Mouse (Mus musculus) testis, postnatal 10 days (tissue): Measurements from ENCODE around the gene Kdelr2.
"Not testable (repeated sequence)": the region's sequence is repeated elsewhere in the genome, so short reads cannot be mapped to it uniquely, and the experiment has no call there.

Experiments used
- DNase-seq: peaks from one replicate; pipeline ENCODE4 v3.0.0; 2021; ENCODE audit warnings: low spot score

Kdelr2 gene

GRCm38 (mm10) chr5:143403221-143404147 lies at the start of gene Kdelr2:
TSS of gene Kdelr2 (plus strand) at chr5:143403838.
- DNase-seq, result peak; percentile 95

- DNase-seq, result no peak
Observed at GRCm38 (mm10) chr5:143356017-143356416, 47.6 kb upstream of the Kdelr2 start.

DNA sequence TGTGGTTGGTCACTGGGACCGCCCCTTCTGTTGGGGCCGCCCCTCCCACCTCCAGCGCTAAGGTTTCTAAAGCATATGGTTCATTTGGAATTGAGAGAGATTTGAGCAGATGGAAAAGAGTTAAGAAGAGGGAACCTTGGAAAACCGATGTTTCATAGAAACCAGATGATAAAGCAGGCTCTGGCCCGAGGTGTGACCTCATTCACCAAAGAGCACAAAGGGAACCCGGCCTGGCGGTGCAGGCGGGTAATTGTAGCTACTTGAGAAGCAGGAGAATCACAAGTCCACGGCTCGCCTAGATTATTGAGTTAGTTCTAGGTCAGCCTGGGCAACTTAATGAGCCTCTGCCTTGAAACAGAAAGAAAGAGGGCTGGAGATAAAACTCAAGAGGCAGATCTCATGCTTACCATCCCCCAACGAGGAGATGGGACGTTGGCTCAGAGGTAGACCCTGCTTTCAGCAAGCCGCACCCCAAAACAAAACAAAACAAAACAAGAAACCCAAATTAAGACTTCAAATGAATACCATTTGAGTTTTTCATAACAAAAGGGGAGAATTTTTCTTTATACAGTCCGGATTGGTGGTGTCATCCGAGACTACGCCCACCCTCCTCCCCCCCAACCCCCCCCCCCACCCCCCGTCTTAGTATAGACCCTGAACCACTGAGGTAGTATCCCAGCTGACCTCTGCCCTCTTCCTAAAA lies 46.8 kb upstream of the Kdelr2 start, which contains the start of gene Grid2ip:
Grid2ip (plus strand) TSS at position 653 of the 703 bp plus-strand sequence.
- no peak for DNase-seq

GRCm38 (mm10) chr5:143357564-143357963 lies 46.1 kb upstream of the Kdelr2 start:
- DNase-seq, result no peak

- no peak for DNase-seq
Observed at GRCm38 (mm10) chr5:143359263-143359662, 44.4 kb upstream of the Kdelr2 start.

DNA sequence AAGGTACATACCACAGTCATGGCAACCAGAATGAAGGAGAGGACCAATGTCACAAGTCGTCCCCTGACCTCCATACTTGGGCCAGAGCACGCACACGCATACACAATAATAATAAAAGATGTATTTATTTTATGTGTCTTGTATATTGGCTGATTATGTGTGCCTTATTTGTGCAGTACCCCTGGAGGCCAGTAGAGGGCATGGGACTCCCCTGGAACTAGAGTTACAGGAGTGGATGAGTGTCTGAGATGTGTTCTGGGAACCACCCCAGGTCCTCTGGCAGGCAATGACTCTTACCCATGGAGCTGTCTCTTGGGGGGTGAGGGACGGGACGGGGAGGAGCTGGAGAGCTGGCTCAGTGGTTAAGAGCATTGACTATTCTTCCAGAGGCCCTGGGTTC lies 43.6 kb upstream of the Kdelr2 start:
- DNase-seq, result no peak

DNA sequence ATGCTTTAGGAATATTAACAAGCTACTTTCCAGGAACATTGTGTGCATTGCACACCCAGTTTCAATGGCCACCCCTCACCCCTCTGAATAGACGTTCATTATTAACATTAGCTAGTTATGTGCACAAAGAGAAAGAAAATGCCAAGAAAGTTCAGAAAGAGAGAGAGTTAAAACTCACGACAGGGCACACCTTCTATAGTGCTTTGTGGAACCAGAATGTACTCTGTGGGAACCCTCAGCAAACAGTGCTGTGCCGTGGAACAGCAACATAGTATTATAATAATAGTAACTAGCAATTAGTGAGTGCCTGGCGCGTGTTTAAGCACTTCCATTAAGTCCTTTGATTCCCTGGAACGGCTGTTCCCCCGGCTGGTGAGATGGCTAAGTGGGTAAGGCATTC lies 42.2 kb upstream of the Kdelr2 start:
- DNase-seq, result no peak

GRCm38 (mm10) chr5:143363678-143364615 lies 39.7 kb upstream of the Kdelr2 start:
- DNase-seq, result no peak

- no peak for DNase-seq
Observed at GRCm38 (mm10) chr5:143367931-143368330, 35.7 kb upstream of the Kdelr2 start.

DNA sequence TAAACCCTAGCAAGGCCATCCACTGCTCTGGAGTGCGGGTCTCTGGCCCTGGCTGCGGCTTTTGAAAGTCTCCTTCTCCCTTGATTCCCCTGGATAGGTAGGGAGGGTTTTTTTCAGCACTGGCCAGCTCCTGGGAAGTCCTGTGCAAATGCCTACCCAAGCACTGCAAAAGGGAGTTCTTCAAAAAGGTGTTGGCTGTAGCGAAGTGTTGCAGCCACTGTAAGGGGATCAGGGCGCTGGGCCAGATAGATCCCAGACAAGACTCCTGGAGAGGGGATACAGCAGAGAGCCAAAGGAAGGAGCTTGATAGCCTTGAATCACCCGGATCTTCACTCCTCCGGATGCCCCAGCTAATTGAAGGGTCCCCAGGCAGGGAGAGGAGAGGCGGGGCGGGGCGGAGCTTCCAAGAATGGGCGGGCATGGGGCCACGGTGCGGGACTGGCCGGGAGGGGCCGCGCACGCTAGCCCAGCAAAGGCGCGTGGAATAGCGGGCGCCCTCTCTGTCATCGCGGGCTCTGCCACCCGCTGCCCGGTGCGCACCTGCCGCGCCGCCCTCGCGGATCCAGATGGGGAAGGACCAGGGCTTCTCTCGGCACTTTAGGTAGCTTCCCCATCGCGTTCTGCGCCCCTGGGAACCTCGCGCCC lies 33.9 kb upstream of the Kdelr2 start:
- no peak for DNase-seq

GRCm38 (mm10) chr5:143370416-143371145 lies 33.1 kb upstream of the Kdelr2 start:
- DNase-seq, result no peak

GRCm38 (mm10) chr5:143371146-143371510 lies 32.5 kb upstream of the Kdelr2 start:
- no peak for DNase-seq

- no peak for DNase-seq
Observed at GRCm38 (mm10) chr5:143372818-143373217, 30.8 kb upstream of the Kdelr2 start.

DNA sequence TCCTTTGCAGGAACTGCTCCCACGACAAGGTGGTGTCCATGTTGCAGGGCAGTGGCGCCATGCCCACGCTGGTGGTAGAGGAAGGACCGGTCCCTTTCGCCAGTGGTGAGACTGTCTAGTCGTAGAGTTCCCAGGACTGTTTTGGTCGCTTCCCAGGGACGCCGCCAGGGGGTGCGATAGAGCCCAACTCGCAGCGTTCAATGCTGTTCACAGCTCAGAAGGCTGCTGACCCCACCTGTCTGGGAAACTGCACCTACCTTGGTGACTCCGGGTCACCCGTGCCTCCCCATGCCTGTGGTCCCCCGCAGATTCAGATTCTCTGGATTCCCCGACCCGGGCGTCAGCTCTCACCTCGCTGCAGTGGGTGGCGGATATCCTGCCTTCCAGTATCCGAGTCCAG lies 28.4 kb upstream of the Kdelr2 start:
- DNase-seq, result peak; percentile 90

GRCm38 (mm10) chr5:143376156-143376555 lies 27.5 kb upstream of the Kdelr2 start:
- DNase-seq, result no peak

DNA sequence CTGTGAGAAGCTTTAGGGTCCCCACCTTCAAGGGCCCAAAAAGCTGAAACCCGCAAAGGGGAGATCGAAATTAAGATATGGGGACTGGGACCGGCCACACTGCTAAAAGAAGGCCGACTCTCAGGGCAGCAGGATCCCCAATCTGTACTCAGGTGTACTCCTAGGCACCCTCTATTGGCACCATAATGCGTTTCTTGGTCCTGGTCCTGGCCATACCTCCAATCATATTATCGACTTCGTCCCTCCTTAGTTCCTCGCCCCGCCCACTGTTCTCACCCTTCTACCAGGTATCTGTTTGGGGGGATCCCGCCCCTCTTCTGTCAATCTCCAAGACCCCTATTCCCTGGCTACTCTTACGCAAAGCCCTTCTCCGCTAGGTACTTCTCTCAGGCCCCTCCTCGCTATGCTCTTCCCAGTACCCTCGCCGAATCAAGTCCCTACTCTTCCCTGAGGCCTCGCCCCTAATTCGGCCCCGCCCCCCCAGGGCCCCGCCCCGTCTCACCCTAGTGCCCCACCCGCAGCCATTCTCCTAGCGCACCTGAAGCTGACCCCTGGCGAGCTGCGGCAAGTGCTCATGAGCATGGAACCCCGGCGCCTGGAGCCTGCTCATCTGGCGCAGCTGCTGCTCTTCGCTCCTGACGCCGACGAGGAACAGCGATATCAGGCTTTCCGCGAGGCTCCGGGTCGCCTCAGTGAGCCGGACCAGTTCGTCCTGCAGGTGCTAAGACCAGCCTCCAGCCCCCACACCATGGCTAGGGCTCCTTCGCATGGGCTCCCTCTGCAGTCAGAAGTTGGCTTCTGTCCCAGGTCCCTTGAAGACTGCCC lies 16.6 kb upstream of the Kdelr2 start:
- DNase-seq, result peak; percentile 58

DNA sequence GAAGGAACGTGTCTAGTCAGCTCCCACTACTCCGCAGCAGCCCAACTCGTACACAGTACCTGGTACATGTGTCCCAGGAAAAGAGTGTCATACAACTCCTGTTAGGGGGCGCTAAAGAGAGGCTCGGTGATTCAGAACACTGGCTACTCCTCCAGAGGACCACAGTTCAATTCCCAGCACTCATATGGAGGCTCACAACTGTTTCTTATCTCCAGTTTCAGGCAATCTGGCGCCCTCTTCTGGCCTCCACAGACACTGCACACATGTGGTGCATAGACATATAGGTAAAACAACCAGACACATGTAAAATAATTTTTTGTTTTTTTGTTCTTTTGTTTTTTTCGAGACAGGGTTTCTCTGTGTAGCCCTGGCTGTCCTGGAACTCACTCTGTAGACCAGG lies 9.5 kb upstream of the Kdelr2 start:
- DNase-seq, result no peak

- DNase-seq, result not testable (repeated sequence)
Observed at GRCm38 (mm10) chr5:143394966-143395365, 8.7 kb upstream of the Kdelr2 start.

GRCm38 (mm10) chr5:143395649-143396048 lies 8.0 kb upstream of the Kdelr2 start:
- no peak for DNase-seq

DNA sequence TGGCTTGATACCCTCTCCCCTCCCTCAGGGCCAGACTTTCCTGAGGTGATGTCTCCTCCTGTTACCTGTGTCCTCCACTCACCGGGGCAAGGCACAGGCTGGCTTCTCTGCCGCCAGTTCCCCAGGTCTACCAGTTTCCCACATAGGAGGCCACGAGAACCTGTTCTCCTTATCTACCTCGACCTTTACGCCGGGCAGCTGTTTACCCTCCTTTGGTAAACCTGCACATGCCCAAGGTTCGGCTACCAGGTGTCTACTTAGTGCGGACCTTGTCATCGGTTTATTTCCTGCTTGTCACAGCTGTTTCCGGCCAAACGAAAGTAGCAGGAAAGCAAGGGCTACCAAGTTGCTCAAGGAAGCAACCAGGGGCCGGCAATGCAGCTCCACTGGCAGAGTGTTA lies 3.1 kb upstream of the Kdelr2 start:
- no peak for DNase-seq
